Mouse (Mus musculus): Measurements from ENCODE around the gene Pbx1. TPM values are rescaled to one million over a fixed set of nuclear protein-coding genes. Genes with fewer than 3 reads are reported as not detected.

Pbx1 gene
- total RNA-seq, 1 experiment from 2014 or later, result 44.5 TPM

DNA sequence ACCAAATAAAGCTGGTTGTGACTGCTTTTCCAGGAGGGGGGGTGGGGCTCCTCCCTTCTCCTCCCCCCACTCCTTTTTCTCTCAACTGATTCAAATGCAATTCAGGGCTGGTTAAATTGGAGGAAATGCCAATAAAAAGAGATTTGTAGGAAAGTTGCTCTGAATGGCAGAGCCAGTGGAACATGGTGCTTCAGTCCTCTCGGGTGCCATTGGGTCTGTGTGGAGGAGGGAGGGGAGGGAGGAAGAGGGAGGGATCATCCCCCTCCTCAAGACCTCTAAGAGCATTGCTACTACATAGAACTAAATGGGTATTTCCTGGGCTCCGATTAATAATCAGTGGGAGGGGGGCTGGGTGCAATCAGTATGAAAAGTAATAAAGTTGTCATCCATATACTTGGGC is 135.8 kb downstream of the Pbx1 start:
- ATAC-seq (replicated peaks in 1 of 2; ENCODE audit: insufficient read depth in 1 of 2, low FRiP score in 2 of 2, low TSS enrichment in 1 of 2, low read depth in 1 of 2, poor library complexity in 2 of 2, severe bottlenecking in 2 of 2), result no peak

- ATAC-seq (replicated peaks in 1 of 2; ENCODE audit: insufficient read depth in 1 of 2, low FRiP score in 2 of 2, low TSS enrichment in 1 of 2, low read depth in 1 of 2, poor library complexity in 2 of 2, severe bottlenecking in 2 of 2), result no peak
These were observed 136.3 kb downstream of the Pbx1 start for GRCm38 (mm10) chr1:168295782-168296181.

DNA sequence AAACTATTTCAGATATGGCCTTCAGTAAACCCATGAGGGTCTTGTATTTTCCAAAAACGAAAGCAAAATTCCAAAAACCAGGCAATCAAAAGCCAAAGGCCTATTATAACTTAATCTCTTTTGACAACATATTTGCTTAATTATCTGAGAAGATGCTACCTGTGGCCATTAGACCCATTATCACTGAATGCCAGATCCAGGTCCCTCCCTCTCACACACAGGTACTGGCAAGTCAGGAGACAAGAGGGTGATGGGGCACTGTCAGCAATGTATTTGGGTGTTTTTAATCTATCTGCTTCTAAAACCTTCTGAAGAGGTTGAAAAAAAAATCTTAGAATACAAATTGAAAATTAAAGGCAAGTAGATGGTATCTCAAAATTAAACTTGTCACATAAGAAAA is 138.4 kb downstream of the Pbx1 start:
- ATAC-seq (replicated peaks in 1 of 2; ENCODE audit: insufficient read depth in 1 of 2, low FRiP score in 2 of 2, low TSS enrichment in 1 of 2, low read depth in 1 of 2, poor library complexity in 2 of 2, severe bottlenecking in 2 of 2), result no peak

- ATAC-seq (replicated peaks in 1 of 2; ENCODE audit: insufficient read depth in 1 of 2, low FRiP score in 2 of 2, low TSS enrichment in 1 of 2, low read depth in 1 of 2, poor library complexity in 2 of 2, severe bottlenecking in 2 of 2), result no peak
These were observed 140.0 kb downstream of the Pbx1 start for GRCm38 (mm10) chr1:168292106-168292505.

GRCm38 (mm10) chr1:168291643-168292040 is 140.4 kb downstream of the Pbx1 start:
- ATAC-seq (replicated peaks in 1 of 2; ENCODE audit: insufficient read depth in 1 of 2, low FRiP score in 2 of 2, low TSS enrichment in 1 of 2, low read depth in 1 of 2, poor library complexity in 2 of 2, severe bottlenecking in 2 of 2), result no peak

DNA sequence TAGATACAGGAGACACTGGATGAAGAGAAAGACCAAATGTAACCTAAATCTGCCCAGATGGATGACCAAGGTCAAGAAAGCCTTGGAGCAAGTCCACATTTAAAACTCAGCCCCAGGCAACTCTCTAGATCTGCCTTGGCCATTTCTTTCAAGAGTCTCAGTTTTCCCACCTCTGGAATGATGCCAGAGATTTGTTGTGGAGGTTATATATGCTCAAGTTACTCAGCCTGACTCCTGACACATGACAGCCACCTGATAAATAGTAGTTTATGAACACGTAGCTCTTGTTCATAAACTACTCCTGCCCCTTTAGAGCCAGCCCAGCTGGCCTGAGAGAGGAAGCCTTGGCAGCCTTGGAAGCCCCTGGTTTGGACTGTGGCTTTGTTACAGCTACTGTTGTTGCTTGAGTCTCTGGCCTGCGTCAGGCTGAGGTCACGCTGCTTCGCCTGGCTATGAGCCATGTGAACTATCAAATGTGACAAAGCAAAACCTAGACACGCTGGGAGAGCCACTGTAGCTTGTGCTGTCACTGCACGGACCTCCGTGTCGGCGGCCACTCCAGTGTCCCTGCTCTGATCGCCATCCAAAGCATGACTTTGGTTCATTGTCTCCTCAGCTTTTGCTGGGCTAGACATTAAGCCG is 140.9 kb downstream of the Pbx1 start:
- ATAC-seq (replicated peaks in 1 of 2; ENCODE audit: insufficient read depth in 1 of 2, low FRiP score in 2 of 2, low TSS enrichment in 1 of 2, low read depth in 1 of 2, poor library complexity in 2 of 2, severe bottlenecking in 2 of 2), result peak; percentile 30 to 42

DNA sequence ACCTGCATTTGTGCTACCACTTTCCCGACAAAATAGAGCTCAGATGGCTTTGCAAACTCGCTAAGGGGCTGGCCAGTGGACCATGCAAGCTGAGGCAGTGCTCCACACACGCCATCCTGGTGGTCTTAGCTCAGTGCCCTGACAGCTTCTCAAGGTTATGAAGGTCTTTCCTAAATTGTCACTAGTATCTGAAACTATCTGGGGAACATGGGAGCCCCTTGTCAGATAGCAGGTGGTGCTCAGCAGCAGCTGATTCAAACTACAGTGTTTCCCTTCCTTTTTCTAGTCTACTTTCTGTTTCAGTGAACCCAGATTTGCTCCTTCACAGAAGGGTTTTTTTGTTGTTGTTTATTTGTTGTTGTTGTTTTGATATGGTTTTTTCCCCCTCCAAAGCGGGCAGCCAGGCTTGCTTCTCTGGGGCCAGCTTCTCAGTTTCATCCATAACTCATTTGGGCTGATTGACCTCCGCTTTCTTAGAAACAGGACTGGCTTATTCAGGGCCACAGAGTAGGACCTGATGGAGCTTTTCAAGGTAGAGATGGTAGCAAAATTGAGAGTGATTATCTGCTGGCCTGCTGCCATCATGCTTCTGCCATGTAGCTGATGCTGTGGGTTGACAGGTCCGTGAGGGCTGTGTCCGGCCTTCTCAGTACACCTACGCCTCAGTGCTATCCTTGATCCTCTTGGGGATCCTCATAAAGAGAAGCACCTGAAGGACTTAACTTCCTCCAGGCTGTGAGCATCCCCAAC is 141.7 kb downstream of the Pbx1 start:
- ATAC-seq (replicated peaks in 1 of 2; ENCODE audit: insufficient read depth in 1 of 2, low FRiP score in 2 of 2, low TSS enrichment in 1 of 2, low read depth in 1 of 2, poor library complexity in 2 of 2, severe bottlenecking in 2 of 2), result no peak

DNA sequence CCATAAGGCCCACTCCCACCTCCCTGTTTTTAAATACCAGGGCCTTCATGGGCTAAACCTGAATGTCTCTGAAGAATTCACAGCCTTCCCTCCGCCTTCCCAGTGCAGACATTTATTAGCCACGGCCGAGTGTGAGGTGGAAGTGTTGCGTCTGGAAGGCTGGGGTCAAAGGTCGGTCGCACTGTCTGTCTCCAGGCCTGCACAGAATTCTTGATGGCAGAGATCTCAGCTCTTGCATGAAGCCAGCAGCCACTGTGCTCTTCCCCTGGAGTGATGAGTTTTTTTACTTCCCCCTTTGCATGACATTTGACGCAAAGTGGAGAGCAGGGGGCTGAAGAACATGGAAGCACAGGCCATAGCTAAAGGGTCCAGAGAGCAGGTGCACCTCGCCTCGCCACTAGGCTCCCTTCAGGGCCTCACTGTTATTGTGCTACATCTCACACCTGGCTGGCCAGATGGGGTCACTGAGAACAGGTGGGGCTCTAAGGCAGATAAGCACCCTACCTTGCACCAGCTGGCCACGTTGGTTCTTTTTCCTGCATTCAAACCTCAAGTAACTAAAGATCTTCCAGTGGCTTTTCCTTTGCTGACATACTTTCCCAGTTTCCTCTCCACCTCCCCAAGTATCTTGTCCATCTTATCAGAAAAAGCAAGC is 143.1 kb downstream of the Pbx1 start:
- ATAC-seq (replicated peaks in 1 of 2; ENCODE audit: insufficient read depth in 1 of 2, low FRiP score in 2 of 2, low TSS enrichment in 1 of 2, low read depth in 1 of 2, poor library complexity in 2 of 2, severe bottlenecking in 2 of 2), result 0 out of 4 replicates have a peak, but pooled peaks of 1 of the 2 experiments have one; percentile 2

- peak; percentile 54 to 59 for ATAC-seq (replicated peaks in 1 of 2; ENCODE audit: insufficient read depth in 1 of 2, low FRiP score in 2 of 2, low TSS enrichment in 1 of 2, low read depth in 1 of 2, poor library complexity in 2 of 2, severe bottlenecking in 2 of 2)
These were observed 144.1 kb downstream of the Pbx1 start for GRCm38 (mm10) chr1:168287843-168288591.

- ATAC-seq (replicated peaks in 1 of 2; ENCODE audit: insufficient read depth in 1 of 2, low FRiP score in 2 of 2, low TSS enrichment in 1 of 2, low read depth in 1 of 2, poor library complexity in 2 of 2, severe bottlenecking in 2 of 2), result no peak
These were observed 145.0 kb downstream of the Pbx1 start for GRCm38 (mm10) chr1:168286862-168287650.

DNA sequence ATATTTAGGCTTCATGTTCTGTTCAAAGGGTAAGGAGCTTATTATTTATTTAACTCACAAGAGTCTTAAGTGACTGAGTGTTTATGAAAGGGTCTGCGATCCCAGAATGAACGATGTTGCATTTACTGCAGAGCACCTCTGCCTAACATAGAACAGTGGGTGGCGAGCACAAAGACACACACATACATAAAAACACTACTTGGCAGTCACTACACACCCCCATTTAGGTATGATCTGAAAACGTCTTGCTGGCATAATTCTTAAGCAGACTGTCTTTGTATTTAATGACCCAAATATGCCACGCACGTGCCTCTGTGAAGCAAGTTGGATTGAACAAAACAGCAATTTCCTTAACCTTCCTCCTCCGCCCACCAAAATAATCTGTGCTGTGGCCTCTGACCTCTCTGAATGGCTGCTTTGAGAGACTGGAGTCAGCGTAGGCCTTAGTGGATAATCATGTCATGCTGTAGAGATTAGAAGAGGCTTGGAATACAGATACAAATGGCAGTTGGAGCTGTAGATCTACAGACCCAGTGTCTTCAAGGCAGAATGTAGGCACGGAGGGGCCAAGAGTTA is 147.4 kb downstream of the Pbx1 start:
- ATAC-seq (replicated peaks in 1 of 2; ENCODE audit: insufficient read depth in 1 of 2, low FRiP score in 2 of 2, low TSS enrichment in 1 of 2, low read depth in 1 of 2, poor library complexity in 2 of 2, severe bottlenecking in 2 of 2), result no peak

DNA sequence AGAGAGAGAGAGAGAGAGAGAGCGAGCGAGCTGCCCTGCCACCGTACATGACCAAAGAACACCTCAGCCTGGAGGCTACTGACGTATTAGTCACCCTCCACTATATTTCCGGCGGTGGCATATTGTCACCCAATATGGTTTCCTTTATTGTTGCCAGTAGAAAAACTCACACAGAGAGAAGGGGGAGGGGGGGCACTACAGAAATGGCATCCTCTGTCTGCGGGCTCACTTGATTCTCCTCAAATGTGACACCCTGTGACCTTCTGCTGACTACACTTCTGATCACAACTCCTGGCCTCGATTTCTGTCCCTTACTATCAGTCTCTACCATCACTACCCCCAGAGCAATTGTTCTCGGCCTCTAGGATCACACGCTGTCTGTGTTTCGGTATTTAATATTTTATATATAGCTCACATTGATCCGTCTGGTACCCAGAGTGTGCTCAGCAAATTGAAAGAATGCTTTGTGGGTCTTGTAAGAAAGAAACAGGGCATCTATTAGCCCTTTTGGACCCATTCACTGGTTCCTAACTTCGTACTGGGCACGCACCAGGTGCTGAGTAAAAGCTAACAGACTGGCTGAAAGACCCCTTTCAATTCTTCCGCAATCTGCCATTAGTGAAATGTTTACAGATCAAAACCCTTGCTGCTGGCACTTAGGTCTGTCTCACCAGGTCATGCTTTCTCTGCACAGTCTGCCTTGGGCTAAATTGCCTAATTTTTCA is 148.1 kb downstream of the Pbx1 start:
- peak; percentile 62 to 80 for ATAC-seq (replicated peaks in 1 of 2; ENCODE audit: insufficient read depth in 1 of 2, low FRiP score in 2 of 2, low TSS enrichment in 1 of 2, low read depth in 1 of 2, poor library complexity in 2 of 2, severe bottlenecking in 2 of 2)

GRCm38 (mm10) chr1:168283421-168283820 is 148.6 kb downstream of the Pbx1 start:
- no peak for ATAC-seq (replicated peaks in 1 of 2; ENCODE audit: insufficient read depth in 1 of 2, low FRiP score in 2 of 2, low TSS enrichment in 1 of 2, low read depth in 1 of 2, poor library complexity in 2 of 2, severe bottlenecking in 2 of 2)

GRCm38 (mm10) chr1:168275678-168276077 is 156.4 kb downstream of the Pbx1 start:
- no peak for ATAC-seq (replicated peaks in 1 of 2; ENCODE audit: insufficient read depth in 1 of 2, low FRiP score in 2 of 2, low TSS enrichment in 1 of 2, low read depth in 1 of 2, poor library complexity in 2 of 2, severe bottlenecking in 2 of 2)

DNA sequence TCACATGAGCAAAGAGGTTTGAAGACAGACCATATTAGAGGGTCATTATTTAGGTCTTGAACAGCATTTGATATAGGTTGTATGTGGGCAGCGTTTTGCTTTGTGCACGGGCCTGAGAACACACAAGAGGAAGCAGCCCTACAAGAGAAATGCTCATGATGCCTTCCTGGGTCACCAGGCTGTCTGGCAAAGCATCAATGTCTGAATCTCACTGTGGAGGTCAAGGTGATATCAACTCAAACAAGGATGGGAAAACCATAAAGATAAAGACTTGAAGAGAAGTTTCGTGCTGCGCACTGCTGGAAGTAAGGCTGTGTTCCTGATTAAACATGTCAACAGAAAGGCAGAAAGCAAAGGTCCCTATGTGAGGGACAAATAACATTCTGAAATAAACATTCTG is 157.8 kb downstream of the Pbx1 start:
- no peak for ATAC-seq (replicated peaks in 1 of 2; ENCODE audit: insufficient read depth in 1 of 2, low FRiP score in 2 of 2, low TSS enrichment in 1 of 2, low read depth in 1 of 2, poor library complexity in 2 of 2, severe bottlenecking in 2 of 2)

DNA sequence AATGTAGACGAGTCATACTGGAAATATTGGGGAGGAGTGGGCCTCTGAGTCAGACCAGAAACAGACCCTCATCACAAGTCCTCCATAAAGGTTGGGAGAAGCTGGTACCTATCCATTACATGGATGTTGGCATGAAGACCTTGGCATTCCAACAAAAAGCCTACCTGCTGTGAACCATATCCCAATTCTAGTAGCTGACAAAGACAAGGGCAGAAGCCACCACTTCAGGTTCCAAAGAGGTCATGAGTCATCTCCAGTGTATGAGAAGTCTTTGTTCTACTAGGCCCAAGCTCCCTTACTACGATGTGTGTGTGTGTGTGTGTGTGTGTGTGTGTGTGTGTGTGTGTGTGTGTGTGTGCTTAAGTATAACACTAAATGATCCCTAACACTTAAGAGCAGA is 160.0 kb downstream of the Pbx1 start:
- ATAC-seq (replicated peaks in 1 of 2; ENCODE audit: insufficient read depth in 1 of 2, low FRiP score in 2 of 2, low TSS enrichment in 1 of 2, low read depth in 1 of 2, poor library complexity in 2 of 2, severe bottlenecking in 2 of 2), result no peak
